Mouse (Mus musculus) embryonic facial prominence, embryonic 15.5 days (tissue): ENCODE data around the gene Tmem159. TPM values are rescaled to one million over a fixed set of nuclear protein-coding genes. Genes with fewer than 3 reads are reported as not detected.
A peak's percentile ranks its signal among the peaks of the same experiment; 100 is the strongest.

Experiments
- ATAC-seq: fragments of 200-750 bp; cut with Nextera tagmentation; 2 replicates; pipeline ENCODE4 v1.8.0; 2017; ENCODE audit warnings: low read depth, moderate TSS enrichment; ENCODE audit not compliant: insufficient number of reproducible peaks, low FRiP score, low TSS enrichment
- H3K27ac ChIP-seq: fragments of 300-500 bp; sonication (generic); replicated peaks from 2 replicates; pipeline ENCODE4 v1.5.1; 2015; ENCODE audit warnings: mild to moderate bottlenecking, inconsistent platforms
- H3K27me3 ChIP-seq: fragments of 300-500 bp; sonication (generic); 2 replicates; pipeline ENCODE4 v1.6.1; 2015; ENCODE audit warnings: inconsistent platforms
- H3K36me3 ChIP-seq: fragments of 300-500 bp; sonication (generic); 2 replicates; pipeline ENCODE4 v1.6.1; 2015; ENCODE audit warnings: mild to moderate bottlenecking, inconsistent platforms
- H3K4me1 ChIP-seq: fragments of 300-500 bp; sonication (generic); 2 replicates; pipeline ENCODE4 v1.6.1; 2015; ENCODE audit warnings: inconsistent platforms
- H3K4me2 ChIP-seq: fragments of 300-500 bp; sonication (generic); replicated peaks from 2 replicates; pipeline ENCODE4 v1.6.1; 2015; ENCODE audit warnings: mild to moderate bottlenecking, inconsistent platforms
- H3K4me3 ChIP-seq: fragments of 300-500 bp; sonication (generic); replicated peaks from 2 replicates; pipeline ENCODE4 v1.5.1; 2015; ENCODE audit warnings: mild to moderate bottlenecking, inconsistent platforms
- H3K9ac ChIP-seq: fragments of 300-500 bp; sonication (generic); 2 replicates; pipeline ENCODE4 v1.6.1; 2015; ENCODE audit warnings: inconsistent platforms
- H3K9me3 ChIP-seq: fragments of 300-500 bp; sonication (generic); replicated peaks from 2 replicates; pipeline ENCODE4 v1.6.1; 2016; ENCODE audit warnings: inconsistent platforms
- WGBS: fragments of 180-500 bp; shearing (Covaris S2); methylation state at CpG from one replicate; pipeline ENCODE4 v1.1.7; 2015; 5-methylcytosine and 5-hydroxymethylcytosine counted together
- polyA plus RNA-seq: library from polyadenylated mRNA; unstranded; fragments of >200 nt; fragmentation: Nextera tagmentation; extraction: Ambion mirVana; gene quantifications from 2 replicates; pipeline ENCODE4 v1.2.1, GENCODE M21; 2015

The Tmem159 gene
- 31.2 and 32.2 TPM in 2 replicates for polyA plus RNA-seq

- Histone ChIP-seq H3K36me3 (peaks cover 4% of the 10 kb centered on the region), H3K27ac (peak within 1 kb of the TSS; percentile 45), H3K9me3 (no peaks in the 10 kb centered on the region), H3K4me1 (peaks cover 11% of the 10 kb centered on the region), H3K9ac (peak within 1 kb of the TSS; percentile 49), H3K27me3 (no peaks in the 10 kb centered on the region), H3K4me3 (peak within 1 kb of the TSS; percentile 72), H3K4me2 (peak within 1 kb of the TSS; percentile 90)
- 1% methylated on average over 41 of the region's 42 CpGs for WGBS
- ATAC-seq = peak; percentile 89
These were observed at the start of gene Tmem159 for GRCm38 (mm10) chr7:120102164-120102972. TSS of gene Tmem159 (plus strand) at chr7:120102353.

DNA sequence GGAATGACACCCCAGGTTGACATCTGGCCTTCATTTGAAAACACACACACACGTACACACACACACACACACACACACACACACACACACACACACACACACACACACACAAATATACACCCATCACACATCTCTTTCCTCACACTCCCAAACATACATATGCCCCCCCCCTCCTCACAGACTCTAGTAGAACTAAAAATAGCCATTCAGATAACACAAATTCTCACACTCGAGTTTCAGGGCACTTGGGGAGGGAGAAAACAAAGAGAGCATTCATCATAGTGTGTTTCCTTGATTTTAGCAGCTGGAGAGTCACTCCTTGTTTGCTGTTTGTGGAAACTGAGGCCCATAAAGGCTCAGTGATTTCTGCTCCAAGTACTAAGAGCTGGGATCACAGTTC is 48.1 kb upstream of the Tmem159 start:
- Histone ChIP-seq H3K36me3 (no peaks in the 10 kb centered on the region), H3K27me3 (no peaks in the 10 kb centered on the region), H3K4me2 (no peak overlapping the region), H3K27ac (no peak overlapping the region), H3K4me3 (no peak overlapping the region), H3K4me1 (no peaks in the 10 kb centered on the region), H3K9me3 (no peaks in the 10 kb centered on the region), H3K9ac (no peak overlapping the region)
- 20% methylated on average over 2 of the region's 2 CpGs for WGBS
- ATAC-seq = no peak

DNA sequence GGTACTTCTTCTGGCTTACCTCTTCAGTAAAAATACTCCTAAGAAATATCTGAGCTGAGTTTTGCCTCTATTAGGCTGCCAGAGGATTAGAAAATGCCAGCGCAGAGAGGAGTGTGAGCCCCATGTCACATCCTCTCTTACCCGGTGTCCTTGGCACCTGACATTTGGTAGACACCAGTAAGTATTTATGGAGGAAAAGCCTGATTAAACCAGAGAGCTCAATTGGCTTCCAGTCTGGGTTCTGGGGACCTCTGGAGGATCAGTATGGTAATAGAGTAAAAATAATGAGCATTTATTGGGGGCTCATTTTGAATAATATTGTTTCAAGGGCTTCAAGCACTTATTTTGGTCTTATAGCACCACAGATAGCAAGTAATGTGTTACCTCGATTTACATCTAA is 46.7 kb upstream of the Tmem159 start:
- 80% methylated on average over 3 of the region's 3 CpGs for WGBS
- Histone ChIP-seq H3K4me3 (no peak overlapping the region), H3K9me3 (no peaks in the 10 kb centered on the region), H3K4me2 (no peak overlapping the region), H3K27ac (no peak overlapping the region), H3K27me3 (no peaks in the 10 kb centered on the region), H3K9ac (no peak overlapping the region), H3K36me3 (no peaks in the 10 kb centered on the region), H3K4me1 (no peaks in the 10 kb centered on the region)
- ATAC-seq = no peak

- no peak overlapping the region for H3K4me2 ChIP-seq
- ATAC-seq = no peak
- H3K9ac ChIP-seq = no peak overlapping the region
- no peaks in the 10 kb centered on the region for H3K4me1 ChIP-seq
- H3K36me3 ChIP-seq = no peaks in the 10 kb centered on the region
- no peak overlapping the region for H3K27ac ChIP-seq
- WGBS = 85% methylated on average over 1 of the region's 1 CpGs
- H3K27me3 ChIP-seq = no peaks in the 10 kb centered on the region
- no peaks in the 10 kb centered on the region for H3K9me3 ChIP-seq
- H3K4me3 ChIP-seq = no peak overlapping the region
These were observed 38.1 kb upstream of the Tmem159 start for GRCm38 (mm10) chr7:120064045-120064444.

- no peak for ATAC-seq
- Histone ChIP-seq H3K27me3 (no peaks in the 10 kb centered on the region), H3K4me2 (no peak overlapping the region), H3K36me3 (no peaks in the 10 kb centered on the region), H3K9ac (no peak overlapping the region), H3K4me1 (no peaks in the 10 kb centered on the region), H3K9me3 (no peaks in the 10 kb centered on the region), H3K4me3 (no peak overlapping the region), H3K27ac (no peak overlapping the region)
- 84% methylated on average over 3 of the region's 3 CpGs for WGBS
These were observed 34.0 kb upstream of the Tmem159 start for GRCm38 (mm10) chr7:120068114-120068513.

GRCm38 (mm10) chr7:120069164-120069563 is 33.0 kb upstream of the Tmem159 start:
- no peaks in the 10 kb centered on the region for H3K27me3 ChIP-seq
- no peak for ATAC-seq

DNA sequence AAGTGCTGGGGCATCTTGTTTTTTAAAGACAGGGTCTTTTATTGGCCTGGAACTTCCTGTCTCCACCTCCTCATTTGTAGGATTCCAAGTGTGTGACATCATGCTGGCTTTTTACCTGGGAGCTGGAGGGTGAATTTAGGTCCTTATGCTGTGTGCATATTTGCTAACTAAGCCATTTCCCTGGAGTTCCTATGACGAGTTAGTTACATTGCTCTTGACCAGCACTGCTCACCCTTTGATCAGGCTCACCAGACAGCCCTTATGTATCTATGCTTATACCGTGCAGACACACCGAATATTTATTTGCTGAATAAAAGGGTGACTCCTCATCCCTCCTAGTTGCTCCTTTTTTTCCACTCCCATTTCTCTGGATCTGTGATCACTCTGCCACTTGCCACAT is 22.0 kb upstream of the Tmem159 start:
- no peaks in the 10 kb centered on the region for H3K36me3 ChIP-seq
- no peak overlapping the region for H3K27ac ChIP-seq
- H3K9ac ChIP-seq = no peak overlapping the region
- 71% methylated on average over 3 of the region's 3 CpGs for WGBS
- no peaks in the 10 kb centered on the region for H3K9me3 ChIP-seq
- no peaks in the 10 kb centered on the region for H3K4me1 ChIP-seq
- ATAC-seq = no peak
- H3K4me2 ChIP-seq = no peak overlapping the region
- H3K4me3 ChIP-seq = no peak overlapping the region
- H3K27me3 ChIP-seq = no peaks in the 10 kb centered on the region

More at GRCm38 (mm10) chr7:120069164-120069563, 33.0 kb upstream of the Tmem159 start:
- no peak overlapping the region for H3K4me2 ChIP-seq
- no peaks in the 10 kb centered on the region for H3K4me1 ChIP-seq
- H3K4me3 ChIP-seq = no peak overlapping the region
- no peaks in the 10 kb centered on the region for H3K36me3 ChIP-seq
- H3K27ac ChIP-seq = no peak overlapping the region
- H3K9me3 ChIP-seq = no peaks in the 10 kb centered on the region
- WGBS = 30% methylated on average over 3 of the region's 3 CpGs
- no peak overlapping the region for H3K9ac ChIP-seq

GRCm38 (mm10) chr7:120093033-120093432 is 9.1 kb upstream of the Tmem159 start:
- Histone ChIP-seq H3K4me3 (no peak overlapping the region), H3K36me3 (no peaks in the 10 kb centered on the region), H3K27ac (no peak overlapping the region), H3K9me3 (no peaks in the 10 kb centered on the region), H3K4me1 (no peaks in the 10 kb centered on the region), H3K9ac (no peak overlapping the region), H3K27me3 (no peaks in the 10 kb centered on the region), H3K4me2 (no peak overlapping the region)
- WGBS = 13% methylated on average over 5 of the region's 5 CpGs
- no peak for ATAC-seq

DNA sequence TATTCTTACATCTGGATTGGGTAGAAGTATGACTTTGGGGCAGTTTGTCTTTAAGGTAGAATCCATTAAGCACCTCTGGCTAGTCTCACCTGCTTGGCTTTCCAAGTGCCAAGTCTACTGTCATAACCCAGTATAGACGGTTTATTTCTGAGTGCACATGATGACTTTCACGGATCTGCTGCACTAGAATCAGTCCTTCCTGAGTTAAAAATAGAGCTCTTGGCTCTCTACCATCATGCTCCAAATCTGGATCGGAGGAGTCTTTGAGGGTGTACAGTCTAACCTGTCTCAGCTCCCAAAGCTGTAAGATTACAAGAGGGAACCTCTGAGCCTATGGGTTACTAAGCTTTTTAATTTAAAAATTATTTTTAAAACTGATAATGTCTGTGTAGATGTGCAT is 7.9 kb upstream of the Tmem159 start:
- Histone ChIP-seq H3K9me3 (no peaks in the 10 kb centered on the region), H3K27me3 (no peaks in the 10 kb centered on the region), H3K4me3 (no peak overlapping the region), H3K4me2 (no peak overlapping the region), H3K9ac (no peak overlapping the region), H3K4me1 (no peaks in the 10 kb centered on the region), H3K27ac (no peak overlapping the region), H3K36me3 (no peaks in the 10 kb centered on the region)
- WGBS = 86% methylated on average over 3 of the region's 3 CpGs
- no peak for ATAC-seq

- no peaks in the 10 kb centered on the region for H3K4me1 ChIP-seq
- no peaks in the 10 kb centered on the region for H3K9me3 ChIP-seq
- no peaks in the 10 kb centered on the region for H3K36me3 ChIP-seq
- H3K9ac ChIP-seq = no peak within 1 kb of the TSS
- no peak for ATAC-seq
- WGBS = 84% methylated on average over 6 of the region's 6 CpGs
- no peak within 1 kb of the TSS for H3K27ac ChIP-seq
- H3K27me3 ChIP-seq = no peaks in the 10 kb centered on the region
- H3K4me3 ChIP-seq = no peak within 1 kb of the TSS
- H3K4me2 ChIP-seq = no peak within 1 kb of the TSS
These were observed 7.0 kb upstream of the Tmem159 start, which contains the start of gene Dnah3 for GRCm38 (mm10) chr7:120095180-120095579. TSS of gene Dnah3 (minus strand) at chr7:120095280.

- H3K9me3 ChIP-seq = no peaks in the 10 kb centered on the region
- 0 out of 2 replicates have a peak overlapping the region, but pooled peaks have one; percentile 15 for H3K4me2 ChIP-seq
- H3K4me1 ChIP-seq = peaks cover 3% of the 10 kb centered on the region
- no peak overlapping the region for H3K4me3 ChIP-seq
- ATAC-seq = peak; percentile 48; the same call in 1 of the 2 replicates
- H3K9ac ChIP-seq = no peak overlapping the region
- 7% methylated on average over 7 of the region's 7 CpGs for WGBS
- H3K27me3 ChIP-seq = no peaks in the 10 kb centered on the region
- H3K36me3 ChIP-seq = no peaks in the 10 kb centered on the region
- no peak overlapping the region for H3K27ac ChIP-seq
These were observed 4.3 kb upstream of the Tmem159 start for GRCm38 (mm10) chr7:120097845-120098244.

DNA sequence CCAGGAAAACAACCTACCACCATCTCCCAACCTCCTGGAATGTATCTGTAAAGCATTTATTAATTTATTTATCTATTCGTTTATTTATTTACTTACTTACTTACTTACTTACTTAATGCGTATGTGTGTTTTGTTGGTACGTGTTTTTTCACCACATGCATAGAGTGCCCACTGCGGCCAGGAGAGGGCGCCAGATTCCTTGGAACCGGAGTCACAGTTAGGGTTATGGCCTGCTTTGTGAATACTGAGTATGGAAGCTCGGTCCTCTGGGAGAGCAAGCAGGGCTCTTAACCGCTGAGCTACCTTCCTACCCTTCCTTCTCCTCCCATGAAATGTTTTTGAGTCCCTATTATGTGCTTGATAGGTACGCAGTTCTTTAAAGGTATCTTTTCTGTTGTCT is 3.8 kb upstream of the Tmem159 start:
- Histone ChIP-seq H3K4me3 (no peak overlapping the region), H3K9ac (no peak overlapping the region), H3K27ac (no peak overlapping the region), H3K9me3 (no peaks in the 10 kb centered on the region), H3K36me3 (no peaks in the 10 kb centered on the region), H3K4me1 (peaks cover 8% of the 10 kb centered on the region), H3K4me2 (no peak overlapping the region), H3K27me3 (no peaks in the 10 kb centered on the region)
- 24% methylated on average over 9 of the region's 9 CpGs for WGBS
- no peak for ATAC-seq
